Mouse (Mus musculus): ENCODE data around the gene Mtfr2. TPM values are rescaled to one million over a fixed set of nuclear protein-coding genes. Genes with fewer than 3 reads are reported as not detected.

Gene Mtfr2
- polyA plus RNA-seq, 1 experiment from 2014 or later, result 0.82 TPM

DNA sequence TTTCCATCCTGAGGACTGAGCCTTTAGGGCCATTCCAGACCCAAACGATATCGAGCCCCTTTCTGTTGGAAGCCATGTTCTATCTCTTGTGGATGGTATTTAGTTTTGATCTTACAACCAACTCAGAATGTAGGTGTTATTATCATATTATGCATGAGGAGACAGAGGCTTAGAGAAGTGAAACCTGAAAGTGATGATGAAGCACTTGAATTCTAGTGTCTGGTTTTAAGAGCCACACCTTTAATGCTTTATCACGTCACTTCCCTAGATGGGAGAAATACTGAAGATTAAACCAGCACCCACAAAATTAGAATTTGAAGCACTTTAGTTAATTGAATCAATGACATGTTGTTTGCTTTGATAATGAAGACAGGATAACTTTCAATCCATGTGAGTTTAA, 48.2 kb downstream of the Mtfr2 start:
- H3K4me1 ChIP-seq (ENCODE audit: control insufficient read depth, insufficient read depth, low read length), result no peaks in the 10 kb centered on the region
- no peak for ATAC-seq (ENCODE audit: insufficient read depth, low FRiP score, low TSS enrichment)
- DNase-seq (ENCODE audit: low spot score), result no peak
- H3K9ac ChIP-seq (ENCODE audit: low read length), result no peak overlapping the region
- WGBS, result 95% methylated on average over 3 of the region's 3 CpGs
- H3K4me2 ChIP-seq (ENCODE audit: low read depth), result no peak overlapping the region
- H3K36me3 ChIP-seq (ENCODE audit: control insufficient read depth, insufficient read depth, low read length), result no peaks in the 10 kb centered on the region
- no peak overlapping the region for H3K4me3 ChIP-seq (ENCODE audit: low read depth, low read length)
- no peaks in the 10 kb centered on the region for H3K27me3 ChIP-seq (ENCODE audit: control insufficient read depth, insufficient read depth, low read length)
- no peaks in the 10 kb centered on the region for H3K9me3 ChIP-seq (ENCODE audit: control insufficient read depth, low read length)
- no peak overlapping the region for H3K27ac ChIP-seq (ENCODE audit: low read depth, low read length)

GRCm38 (mm10) chr10:20398224-20398623, 50.7 kb downstream of the Mtfr2 start:
- no peaks in the 10 kb centered on the region for H3K27me3 ChIP-seq (ENCODE audit: control insufficient read depth, insufficient read depth, low read length)
- H3K27ac ChIP-seq (ENCODE audit: low read depth, low read length), result no peak overlapping the region
- H3K9ac ChIP-seq (ENCODE audit: low read length), result no peak overlapping the region
- no peak overlapping the region for H3K4me3 ChIP-seq (ENCODE audit: low read depth, low read length)
- H3K9me3 ChIP-seq (ENCODE audit: control insufficient read depth, low read length), result no peaks in the 10 kb centered on the region
- ATAC-seq (ENCODE audit: insufficient read depth, low FRiP score, low TSS enrichment) (no peak), DNase-seq (ENCODE audit: low spot score) (no peak)
- no peak overlapping the region for H3K4me2 ChIP-seq (ENCODE audit: low read depth)
- no peaks in the 10 kb centered on the region for H3K4me1 ChIP-seq (ENCODE audit: control insufficient read depth, insufficient read depth, low read length)
- H3K36me3 ChIP-seq (ENCODE audit: control insufficient read depth, insufficient read depth, low read length), result no peaks in the 10 kb centered on the region
- 85% methylated on average over 6 of the region's 6 CpGs for WGBS

DNA sequence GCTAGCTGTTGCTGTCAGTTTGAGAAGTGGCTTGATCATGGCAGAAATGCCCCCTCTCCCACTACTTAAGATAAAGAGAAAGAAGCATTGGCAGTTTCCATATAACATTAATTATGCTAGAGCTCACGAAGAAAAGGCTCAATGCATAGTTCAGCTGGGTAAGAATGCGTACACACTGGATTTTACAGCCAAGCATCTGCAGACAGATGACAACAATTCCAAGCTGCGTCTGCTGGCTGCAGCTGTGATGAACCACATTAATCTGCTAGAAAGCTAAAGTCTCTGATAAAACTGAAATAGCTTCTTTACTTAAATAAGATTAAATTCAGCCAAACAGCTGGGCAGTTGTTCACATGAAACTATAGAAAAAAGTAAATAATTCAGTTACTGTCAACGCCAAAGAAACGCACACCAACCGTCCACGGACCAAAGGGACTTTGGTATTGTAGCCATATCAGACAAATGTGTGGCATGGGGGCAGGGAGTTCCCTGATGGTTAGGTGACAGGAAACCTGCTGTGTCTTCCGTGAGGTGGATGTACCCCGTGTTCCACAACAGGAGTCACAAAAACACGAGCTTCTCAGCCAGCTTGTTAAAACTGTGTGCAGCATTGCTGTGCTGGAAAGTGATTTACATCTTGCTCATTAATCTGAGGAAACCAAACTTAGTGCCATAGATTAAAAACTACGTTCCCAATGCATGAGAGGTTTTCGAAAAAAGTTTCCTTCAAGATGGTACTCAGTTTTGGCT, 51.2 kb downstream of the Mtfr2 start:
- H3K4me2 ChIP-seq (ENCODE audit: low read depth), result no peak overlapping the region
- H3K36me3 ChIP-seq (ENCODE audit: control insufficient read depth, insufficient read depth, low read length), result no peaks in the 10 kb centered on the region
- no peaks in the 10 kb centered on the region for H3K27me3 ChIP-seq (ENCODE audit: control insufficient read depth, insufficient read depth, low read length)
- WGBS, result 80% methylated on average over 12 of the region's 12 CpGs
- no peaks in the 10 kb centered on the region for H3K9me3 ChIP-seq (ENCODE audit: control insufficient read depth, low read length)
- H3K4me3 ChIP-seq (ENCODE audit: low read depth, low read length), result no peak overlapping the region
- ATAC-seq (ENCODE audit: insufficient read depth, low FRiP score, low TSS enrichment) (no peak), DNase-seq (ENCODE audit: low spot score) (no peak)
- H3K27ac ChIP-seq (ENCODE audit: low read depth, low read length), result no peak overlapping the region
- H3K9ac ChIP-seq (ENCODE audit: low read length), result no peak overlapping the region
- H3K4me1 ChIP-seq (ENCODE audit: control insufficient read depth, insufficient read depth, low read length), result no peaks in the 10 kb centered on the region

DNA sequence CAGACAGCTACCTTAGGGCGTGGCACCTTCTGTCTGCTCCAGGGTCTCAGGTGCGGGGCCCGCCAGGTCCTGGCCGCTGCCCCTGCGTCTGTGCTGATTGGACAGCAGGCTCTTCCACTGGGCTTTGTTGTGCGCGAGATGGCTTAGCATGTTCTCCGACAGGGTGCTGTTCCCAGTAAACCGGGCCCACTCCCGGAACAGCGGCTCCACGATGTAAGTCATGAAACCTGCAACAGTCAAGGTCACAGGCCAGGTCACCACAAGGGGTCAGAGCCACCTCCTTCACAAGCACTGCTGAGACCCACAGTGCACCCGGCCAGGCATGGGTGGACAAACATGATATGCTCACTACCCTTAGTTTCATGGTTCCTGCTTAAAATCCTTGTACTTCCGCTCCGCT, 52.8 kb downstream of the Mtfr2 start:
- H3K4me3 ChIP-seq (ENCODE audit: low read depth, low read length), result no peak overlapping the region
- 0 out of 2 replicates have a peak overlapping the region, but pooled peaks have one; percentile 16 for H3K4me2 ChIP-seq (ENCODE audit: low read depth)
- no peaks in the 10 kb centered on the region for H3K4me1 ChIP-seq (ENCODE audit: control insufficient read depth, insufficient read depth, low read length)
- no peaks in the 10 kb centered on the region for H3K9me3 ChIP-seq (ENCODE audit: control insufficient read depth, low read length)
- DNase-seq (ENCODE audit: low spot score) (no peak), ATAC-seq (ENCODE audit: insufficient read depth, low FRiP score, low TSS enrichment) (no peak)
- H3K27ac ChIP-seq (ENCODE audit: low read depth, low read length), result no peak overlapping the region
- H3K36me3 ChIP-seq (ENCODE audit: control insufficient read depth, insufficient read depth, low read length), result no peaks in the 10 kb centered on the region
- WGBS, result 64% methylated on average over 15 of the region's 15 CpGs
- H3K27me3 ChIP-seq (ENCODE audit: control insufficient read depth, insufficient read depth, low read length), result no peaks in the 10 kb centered on the region
- no peak overlapping the region for H3K9ac ChIP-seq (ENCODE audit: low read length)

- Histone ChIP-seq H3K4me1 (ENCODE audit: control insufficient read depth, insufficient read depth, low read length) (no peaks in the 10 kb centered on the region), H3K4me3 (ENCODE audit: low read depth, low read length) (no peak overlapping the region), H3K27ac (ENCODE audit: low read depth, low read length) (no peak overlapping the region), H3K36me3 (ENCODE audit: control insufficient read depth, insufficient read depth, low read length) (no peaks in the 10 kb centered on the region), H3K9me3 (ENCODE audit: control insufficient read depth, low read length) (no peaks in the 10 kb centered on the region), H3K27me3 (ENCODE audit: control insufficient read depth, insufficient read depth, low read length) (no peaks in the 10 kb centered on the region), H3K9ac (ENCODE audit: low read length) (no peak overlapping the region), H3K4me2 (ENCODE audit: low read depth) (no peak overlapping the region)
- 86% methylated on average over 5 of the region's 5 CpGs for WGBS
- ATAC-seq (ENCODE audit: insufficient read depth, low FRiP score, low TSS enrichment) (no peak), DNase-seq (ENCODE audit: low spot score) (no peak)
Measured at GRCm38 (mm10) chr10:20402941-20403340, 55.4 kb downstream of the Mtfr2 start.

- no peak overlapping the region for H3K27ac ChIP-seq (ENCODE audit: low read depth, low read length)
- H3K27me3 ChIP-seq (ENCODE audit: control insufficient read depth, insufficient read depth, low read length), result no peaks in the 10 kb centered on the region
- H3K9ac ChIP-seq (ENCODE audit: low read length), result no peak overlapping the region
- ATAC-seq (ENCODE audit: insufficient read depth, low FRiP score, low TSS enrichment), result no peak
- H3K36me3 ChIP-seq (ENCODE audit: control insufficient read depth, insufficient read depth, low read length), result no peaks in the 10 kb centered on the region
- H3K4me2 ChIP-seq (ENCODE audit: low read depth), result no peak overlapping the region
- no peaks in the 10 kb centered on the region for H3K9me3 ChIP-seq (ENCODE audit: control insufficient read depth, low read length)
- no peak overlapping the region for H3K4me3 ChIP-seq (ENCODE audit: low read depth, low read length)
- H3K4me1 ChIP-seq (ENCODE audit: control insufficient read depth, insufficient read depth, low read length), result no peaks in the 10 kb centered on the region
- 85% methylated on average over 2 of the region's 2 CpGs for WGBS
- DNase-seq (ENCODE audit: low spot score), result peak; percentile 38
Measured at GRCm38 (mm10) chr10:20405471-20405870, 57.9 kb downstream of the Mtfr2 start.

DNA sequence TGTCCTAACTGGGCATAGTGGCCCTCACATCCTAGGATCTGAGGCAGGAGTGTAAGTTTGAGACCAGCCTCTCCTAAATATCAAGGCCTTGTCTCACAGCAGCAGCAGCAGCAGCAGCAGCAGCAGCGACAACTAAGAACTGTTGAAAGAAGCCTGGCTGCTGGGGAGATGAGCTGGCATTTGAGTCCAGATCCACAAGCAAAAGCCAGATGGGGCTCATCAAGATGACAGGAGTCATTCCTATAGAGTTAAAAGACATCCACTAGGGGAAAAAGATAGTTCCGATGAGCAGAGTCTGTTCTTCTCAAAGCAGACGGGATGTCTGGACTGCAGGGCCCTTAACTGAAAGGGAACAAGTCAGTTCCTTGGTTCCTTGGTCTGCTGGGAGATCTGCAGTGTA, 60.8 kb downstream of the Mtfr2 start:
- Histone ChIP-seq H3K27me3 (ENCODE audit: control insufficient read depth, insufficient read depth, low read length) (no peaks in the 10 kb centered on the region), H3K36me3 (ENCODE audit: control insufficient read depth, insufficient read depth, low read length) (no peaks in the 10 kb centered on the region; the same call in 1 of the 2 replicates), H3K27ac (ENCODE audit: low read depth, low read length) (no peak overlapping the region), H3K9ac (ENCODE audit: low read length) (no peak overlapping the region), H3K9me3 (ENCODE audit: control insufficient read depth, low read length) (no peaks in the 10 kb centered on the region), H3K4me3 (ENCODE audit: low read depth, low read length) (no peak overlapping the region), H3K4me2 (ENCODE audit: low read depth) (no peak overlapping the region), H3K4me1 (ENCODE audit: control insufficient read depth, insufficient read depth, low read length) (no peaks in the 10 kb centered on the region)
- no peak for DNase-seq (ENCODE audit: low spot score)
- WGBS, result 82% methylated on average over 3 of the region's 3 CpGs
- no peak for ATAC-seq (ENCODE audit: insufficient read depth, low FRiP score, low TSS enrichment)

DNA sequence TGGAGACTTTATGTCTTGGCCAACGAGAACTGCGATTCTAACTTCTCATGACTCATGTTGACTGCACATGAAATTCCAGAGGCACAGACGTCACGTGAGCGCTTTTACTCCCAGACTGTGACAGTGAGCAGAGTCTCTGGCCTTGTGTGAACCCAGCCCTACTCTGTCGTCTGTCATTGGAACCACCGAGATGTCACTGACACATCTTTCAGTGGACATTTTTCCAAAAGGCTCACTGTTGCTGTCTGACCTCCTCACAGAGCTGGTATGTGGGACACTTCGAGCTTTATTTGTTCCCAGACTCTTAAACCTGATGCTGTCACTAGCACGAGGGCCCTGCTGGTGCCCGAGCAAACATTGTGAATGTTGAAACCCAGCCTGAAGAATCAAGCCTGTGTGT, 61.6 kb downstream of the Mtfr2 start:
- Histone ChIP-seq H3K36me3 (ENCODE audit: control insufficient read depth, insufficient read depth, low read length) (no peaks in the 10 kb centered on the region; the same call in 1 of the 2 replicates), H3K9me3 (ENCODE audit: control insufficient read depth, low read length) (no peaks in the 10 kb centered on the region), H3K27ac (ENCODE audit: low read depth, low read length) (no peak overlapping the region), H3K4me1 (ENCODE audit: control insufficient read depth, insufficient read depth, low read length) (no peaks in the 10 kb centered on the region), H3K27me3 (ENCODE audit: control insufficient read depth, insufficient read depth, low read length) (no peaks in the 10 kb centered on the region), H3K4me3 (ENCODE audit: low read depth, low read length) (no peak overlapping the region), H3K4me2 (ENCODE audit: low read depth) (no peak overlapping the region), H3K9ac (ENCODE audit: low read length) (no peak overlapping the region)
- 91% methylated on average over 10 of the region's 10 CpGs for WGBS
- ATAC-seq (ENCODE audit: insufficient read depth, low FRiP score, low TSS enrichment) (no peak), DNase-seq (ENCODE audit: low spot score) (no peak)

All from neural tube, embryonic 11.5 days (tissue).